Mouse (Mus musculus): Measurements from ENCODE around the gene Slamf8.

DNA sequence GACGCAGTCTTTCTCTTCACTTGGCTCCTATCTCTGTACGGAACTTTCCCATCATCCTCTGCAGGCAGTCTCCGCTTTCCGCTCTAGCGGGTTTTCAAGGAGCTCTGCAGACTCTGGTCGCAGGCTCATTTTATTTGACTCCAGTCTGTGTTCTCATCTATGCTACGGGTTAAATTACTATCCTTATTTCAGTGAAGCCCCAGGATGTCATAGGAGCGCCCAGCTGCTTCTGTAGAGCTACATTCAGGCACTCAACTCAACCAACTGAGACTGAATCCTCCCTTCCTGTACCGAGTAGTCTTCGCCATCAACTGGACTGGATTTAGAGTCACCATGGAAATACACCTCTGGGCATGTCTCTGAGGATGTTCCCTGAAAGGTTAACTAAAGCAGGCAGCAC lies 24.3 kb upstream of the Slamf8 start:
- TF ChIP-seq CTCF (IDR thresholded peaks at IDR 0.05; ENCODE audit: low read depth, low read length) = no peak
- TF ChIP-seq POLR2A (IDR thresholded peaks at IDR 0.05; ENCODE audit: extremely low read depth, insufficient read depth, low read length) = no peak

All from liver, adult 2 months (tissue).